Mouse (Mus musculus) left cerebral cortex, postnatal 14 days (tissue): ENCODE measurements around the gene Olfr1375. TPM values are rescaled to one million over a fixed set of nuclear protein-coding genes. Genes with fewer than 3 reads are reported as not detected.

Source experiments
- total RNA-seq, 2 experiments: library from RNA; stranded (reverse); gene quantifications; 2 replicates each; pipeline ENCODE4 v1.2.3; 2021

Gene Olfr1375
- total RNA-seq, 2 experiments from 2014 or later: not detected

Other genes with a start within 250 kb of the Olfr1375 start
- gene Zfp354c, start 220.4 kb upstream of the Olfr1375 start, total RNA-seq: 10 to 100 TPM; 50.3 to 55.3 TPM
- gene Zfp879, start 206.6 kb upstream of the Olfr1375 start, total RNA-seq: 1 to 10 TPM; 3.2 to 3.5 TPM
- not detected for gene Grm6, start 197.4 kb upstream of the Olfr1375 start, total RNA-seq
- gene Zfp454, start 160.5 kb upstream of the Olfr1375 start, total RNA-seq: 1 to 10 TPM; 5.9 to 6.7 TPM
- 10 to 100 TPM; 20.2 to 20.7 TPM for gene Zfp2, start 131.9 kb upstream of the Olfr1375 start, total RNA-seq
- 1 to 10 TPM; 3.8 to 4.0 TPM for gene Zfp354b, start 116.5 kb upstream of the Olfr1375 start, total RNA-seq
- not detected for gene 4933414I15Rik, start 104.3 kb upstream of the Olfr1375 start, total RNA-seq
- not detected for gene Prop1, start 94.3 kb upstream of the Olfr1375 start, total RNA-seq
- not detected for gene Olfr1378, start 81.6 kb upstream of the Olfr1375 start, total RNA-seq
- not detected for gene Olfr1377, start 66.1 kb upstream of the Olfr1375 start, total RNA-seq
- gene Olfr51, start 44.5 kb upstream of the Olfr1375 start, total RNA-seq: not detected
- not detected for gene Olfr54, start 33.9 kb upstream of the Olfr1375 start, total RNA-seq
- 10 to 100 TPM in 1 of 2 experiments, 1 to 10 TPM in 1; 7.9 to 10.6 TPM for gene Zfp354a, start 11.1 kb downstream of the Olfr1375 start, total RNA-seq
- not detected for gene Gm12569, start 172.4 kb downstream of the Olfr1375 start, total RNA-seq
- 100 to 1,000 TPM in 1 of 2 experiments, 10 to 100 TPM in 1; 99.1 to 102 TPM for gene Clk4, start 213.6 kb downstream of the Olfr1375 start, total RNA-seq
- not detected for gene BC049762, start 214.9 kb downstream of the Olfr1375 start, total RNA-seq
- 10 to 100 TPM; 10.7 to 12.9 TPM for gene Col23a1, start 241.8 kb downstream of the Olfr1375 start, total RNA-seq